In genomic region chr12:69757418-69758141, GRCm38 (mm10) we compare ENCODE assay signal across 8 mouse cellular contexts. TPM values are rescaled to one million over a fixed set of nuclear protein-coding genes. Genes with fewer than 3 reads are reported as not detected.
DNase-seq lines count a peak whose midpoint lies in the region; ATAC-seq and TF ChIP-seq lines count a peak whose summit lies in the region.

No protein-coding gene starts in this region.

- H3K4me2 ChIP-seq in heart, embryonic 11.5 days = peak overlapping the region; percentile 84
- H3K4me2 ChIP-seq in kidney, embryonic 16.5 days (replicated peaks; ENCODE audit: low read depth, low read length) = peak overlapping the region; percentile 56
- H3K4me2 ChIP-seq in myocyte (ENCODE audit: low read depth) = peak overlapping the region; percentile 60

- H3K9ac ChIP-seq in heart, embryonic 11.5 days (ENCODE audit: low read depth, low read length) = peak overlapping the region; percentile 60
- peak overlapping the region; percentile 41 for H3K9ac ChIP-seq in kidney, embryonic 16.5 days (replicated peaks; ENCODE audit: low read length)
- H3K9ac ChIP-seq in liver, adult 2 months (ENCODE audit: low read depth, low read length) = peak overlapping the region; percentile 55; the same call in 1 of the 2 replicates

- peak; percentile 59 for DNase-seq in 416B (ENCODE audit: low read depth)
- DNase-seq in liver, adult 2 months (ENCODE audit: extremely low read depth, low read depth, low spot score) = peak; percentile 99
- DNase-seq in spleen, postnatal 4 days (ENCODE audit: low spot score in 2 of 2) = peak; percentile 92 to 94

- H3K4me1 ChIP-seq in bone marrow, adult 2 months (ENCODE audit: control insufficient read depth, insufficient read depth, low read length) = no peaks in the 10 kb centered on the region; the same call in 1 of the 2 replicates
- H3K4me1 ChIP-seq in heart, embryonic 11.5 days (ENCODE audit: control insufficient read depth, insufficient read depth, low read length) = peaks cover 14% of the 10 kb centered on the region
- H3K4me1 ChIP-seq in kidney, embryonic 16.5 days (ENCODE audit: insufficient read depth, low read length) = peaks cover 27% of the 10 kb centered on the region
- H3K4me1 ChIP-seq in liver, adult 2 months (ENCODE audit: control insufficient read depth, insufficient read depth, low read length) = peaks cover 13% of the 10 kb centered on the region

- peak; percentile 90 for TF ChIP-seq CTCF in bone marrow, adult 2 months (IDR thresholded peaks at IDR 0.05; ENCODE audit: control insufficient read depth, insufficient read depth, low read length)
- TF ChIP-seq CTCF in liver, adult 2 months (IDR thresholded peaks at IDR 0.05; ENCODE audit: low read depth, low read length) = peak; percentile 97

- WGBS in bone marrow, adult 2 months = 13% methylated on average over 22 of the region's 22 CpGs
- 2% methylated on average over 22 of the region's 22 CpGs for WGBS in heart, embryonic 11.5 days (ENCODE audit: insufficient replicate concordance)
- 5% methylated on average over 22 of the region's 22 CpGs for WGBS in kidney, embryonic 16.5 days
- WGBS in liver, adult 2 months = 3% methylated on average over 22 of the region's 22 CpGs

- peak; percentile 83 for ATAC-seq in erythroblast, adult 5-6 weeks (replicated peaks; ENCODE audit: low FRiP score, poor library complexity, severe bottlenecking)
- peak; percentile 88 for ATAC-seq in heart, embryonic 11.5 days (replicated peaks; ENCODE audit: insufficient number of reproducible peaks, low FRiP score, low TSS enrichment)
- peak; percentile 93 for ATAC-seq in kidney, embryonic 16.5 days (ENCODE audit: low FRiP score, low TSS enrichment)

- peak overlapping the region; percentile 87 for H3K27ac ChIP-seq in bone marrow, adult 2 months (ENCODE audit: control insufficient read depth, insufficient read depth, low read depth, low read length, poor library complexity)
- peak overlapping the region; percentile 96 for H3K27ac ChIP-seq in heart, embryonic 11.5 days (ENCODE audit: low read depth, low read length)
- H3K27ac ChIP-seq in kidney, embryonic 16.5 days (ENCODE audit: low read length) = peak overlapping the region; percentile 78
- peak overlapping the region; percentile 86 for H3K27ac ChIP-seq in liver, adult 2 months (replicated peaks; ENCODE audit: insufficient read depth, low read depth, low read length)

- H3K27me3 ChIP-seq in heart, embryonic 11.5 days (ENCODE audit: control insufficient read depth, insufficient read depth, low read length) = no peaks in the 10 kb centered on the region
- no peaks in the 10 kb centered on the region for H3K27me3 ChIP-seq in kidney, embryonic 16.5 days (ENCODE audit: insufficient read depth, low read length)
- no peaks in the 10 kb centered on the region for H3K27me3 ChIP-seq in liver, adult 2 months (ENCODE audit: control insufficient read depth, insufficient read depth, low read length)
- no peaks in the 10 kb centered on the region for H3K27me3 ChIP-seq in myocyte (ENCODE audit: control insufficient read depth, insufficient read depth, insufficient read length)

- peak overlapping the region; percentile 22 for H3K4me3 ChIP-seq in bone marrow, adult 2 months (replicated peaks; ENCODE audit: control insufficient read depth, low read depth, low read length)
- peak overlapping the region; percentile 38 for H3K4me3 ChIP-seq in heart, embryonic 11.5 days (ENCODE audit: low read depth, low read length)
- peak overlapping the region; percentile 24 for H3K4me3 ChIP-seq in kidney, embryonic 16.5 days (ENCODE audit: low read length)
- no peak overlapping the region; the same call in 1 of the 2 replicates for H3K4me3 ChIP-seq in liver, adult 2 months (ENCODE audit: insufficient read depth, low read depth, low read length)
- H3K4me3 ChIP-seq in myocyte = no peak overlapping the region

- H3K79me2 ChIP-seq in liver, adult 2 months (ENCODE audit: control insufficient read depth, insufficient read depth, low read length) = no peaks in the 10 kb centered on the region
- no peaks in the 10 kb centered on the region for H3K79me2 ChIP-seq in myocyte (ENCODE audit: control insufficient read depth, insufficient read depth)

- no peaks in the 10 kb centered on the region for H3K9me3 ChIP-seq in heart, embryonic 11.5 days (replicated peaks; ENCODE audit: control insufficient read depth, low read length)
- H3K9me3 ChIP-seq in kidney, embryonic 16.5 days (ENCODE audit: low read length) = no peaks in the 10 kb centered on the region

- H3ac ChIP-seq in myocyte (ENCODE audit: control insufficient read depth, insufficient read length) = no peak overlapping the region

- peak; percentile 61; the same call in 1 of the 2 replicates for TF ChIP-seq POLR2A in bone marrow, adult 2 months (IDR thresholded peaks at IDR 0.05; ENCODE audit: borderline replicate concordance, control insufficient read depth, low read depth, low read length)
- no peak for TF ChIP-seq POLR2A in liver, adult 2 months (IDR thresholded peaks at IDR 0.05; ENCODE audit: extremely low read depth, insufficient read depth, low read length)
- TF ChIP-seq POLR2A in myocyte (IDR thresholded peaks at IDR 0.05; ENCODE audit: insufficient read length, low read depth) = no peak

- no peaks in the 10 kb centered on the region for H3K36me3 ChIP-seq in heart, embryonic 11.5 days (ENCODE audit: control insufficient read depth, insufficient read depth, low read length)
- no peaks in the 10 kb centered on the region; the same call in 1 of the 2 replicates for H3K36me3 ChIP-seq in kidney, embryonic 16.5 days (ENCODE audit: insufficient read depth, low read length)
- no peaks in the 10 kb centered on the region for H3K36me3 ChIP-seq in liver, adult 2 months (ENCODE audit: control insufficient read depth, insufficient read depth, low read length)
- no peaks in the 10 kb centered on the region for H3K36me3 ChIP-seq in myocyte (ENCODE audit: control insufficient read depth, insufficient read depth)

TF ChIP-seq in myocyte, 11 proteins besides CTCF, POLR2A, EP300 and RAD21:
- TF ChIP-seq TCF3 (IDR thresholded peaks at IDR 0.05; ENCODE audit: insufficient read length, low read depth) = no peak
- no peak for TF ChIP-seq REST (IDR thresholded peaks at IDR 0.05; ENCODE audit: insufficient read depth, insufficient read length)
- TF ChIP-seq MYOD1 (IDR thresholded peaks at IDR 0.05; ENCODE audit: control insufficient read depth in 1 of 3, insufficient read length in 2 of 3, low read depth in 2 of 3) = no peak
- no peak for TF ChIP-seq SRF (IDR thresholded peaks at IDR 0.05; ENCODE audit: control insufficient read depth, insufficient read length, low read depth)
- no peak for TF ChIP-seq TCF12 (IDR thresholded peaks at IDR 0.05; ENCODE audit: insufficient read depth, poor library complexity, severe bottlenecking)
- no peak for TF ChIP-seq MAX (IDR thresholded peaks at IDR 0.05; ENCODE audit: low read depth)
- no peak for TF ChIP-seq MYOG (IDR thresholded peaks at IDR 0.05; ENCODE audit: control insufficient read depth in 1 of 3, insufficient read depth in 1 of 3, insufficient read length in 2 of 3, low read depth in 2 of 3)
- TF ChIP-seq POLR2AphosphoS2 (IDR thresholded peaks at IDR 0.05; ENCODE audit: insufficient read length, low read depth) = no peak
- no peak for TF ChIP-seq USF1 (IDR thresholded peaks at IDR 0.05; ENCODE audit: low read depth)
- no peak for TF ChIP-seq E2F4 (IDR thresholded peaks at IDR 0.05; ENCODE audit: insufficient read depth)
- no peak for TF ChIP-seq CEBPB (IDR thresholded peaks at IDR 0.05; ENCODE audit: insufficient read depth, poor library complexity, severe bottlenecking)

RNA-seq across cellular contexts. Expression of gene Atp5s, which starts 32.8 kb away (rescaled TPM):
- polyA plus RNA-seq in bone marrow, adult 2 months (2011; ENCODE audit: insufficient read depth, insufficient read length, low replicate concordance, missing spikeins) = 8.4 and 11.4 TPM in 2 replicates
- 15.5 and 47.3 TPM in 2 replicates for total RNA-seq in erythroblast, adult 5-6 weeks (2015; ENCODE audit: low replicate concordance)
- total RNA-seq in erythroblast, adult 5-6 weeks (2017; ENCODE audit: low replicate concordance) = 11.7 and 15.2 TPM in 2 replicates
- 30.1 and 35.8 TPM in 2 replicates for polyA plus RNA-seq in heart, embryonic 11.5 days (2014; fragmentation: Nextera tagmentation; extraction: Ambion mirVana)
- 31.7 and 33.5 TPM in 2 replicates for polyA plus RNA-seq in kidney, embryonic 16.5 days (2015; fragmentation: Nextera tagmentation; extraction: Ambion mirVana)
- 6.2 and 8.6 TPM in 2 replicates for total RNA-seq in liver, adult 2 months (2014; rRNA removed)
- 9.0 and 9.9 TPM in 2 replicates for polyA plus RNA-seq in liver, adult 2 months (2012; rRNA removed)
- 9.3 TPM for polyA plus RNA-seq in myocyte (2012; fragmentation: generic; extraction: Trizol)

RNA-seq across cellular contexts. Expression of gene L2hgdh, which starts 32.9 kb away (rescaled TPM):
- 2.2 and 6.8 TPM in 2 replicates for polyA plus RNA-seq in bone marrow, adult 2 months (2011; ENCODE audit: insufficient read depth, insufficient read length, low replicate concordance, missing spikeins)
- 2.3 and 7.7 TPM in 2 replicates for total RNA-seq in erythroblast, adult 5-6 weeks (2015; ENCODE audit: low replicate concordance)
- 3.3 and 3.9 TPM in 2 replicates for total RNA-seq in erythroblast, adult 5-6 weeks (2017; ENCODE audit: low replicate concordance)
- 15.2 and 18.0 TPM in 2 replicates for polyA plus RNA-seq in heart, embryonic 11.5 days (2014; fragmentation: Nextera tagmentation; extraction: Ambion mirVana)
- 25.2 and 26.9 TPM in 2 replicates for polyA plus RNA-seq in kidney, embryonic 16.5 days (2015; fragmentation: Nextera tagmentation; extraction: Ambion mirVana)
- 38.9 and 41.5 TPM in 2 replicates for total RNA-seq in liver, adult 2 months (2014; rRNA removed)
- polyA plus RNA-seq in liver, adult 2 months (2012; rRNA removed) = 17.9 and 19.6 TPM in 2 replicates
- polyA plus RNA-seq in myocyte (2012; fragmentation: generic; extraction: Trizol) = 2.8 TPM

RNA-seq across cellular contexts. Expression of gene Cdkl1, which starts 33.5 kb away (rescaled TPM):
- 3.9 and 5.0 TPM in 2 replicates for polyA plus RNA-seq in bone marrow, adult 2 months (2011; ENCODE audit: insufficient read depth, insufficient read length, low replicate concordance, missing spikeins)
- total RNA-seq in erythroblast, adult 5-6 weeks (2015; ENCODE audit: low replicate concordance) = 43.6 and 51.4 TPM in 2 replicates
- 86.7 and 87.6 TPM in 2 replicates for total RNA-seq in erythroblast, adult 5-6 weeks (2017; ENCODE audit: low replicate concordance)
- 3.8 and 5.2 TPM in 2 replicates for polyA plus RNA-seq in heart, embryonic 11.5 days (2014; fragmentation: Nextera tagmentation; extraction: Ambion mirVana)
- polyA plus RNA-seq in kidney, embryonic 16.5 days (2015; fragmentation: Nextera tagmentation; extraction: Ambion mirVana) = 25.7 and 32.4 TPM in 2 replicates
- 0.28 and 0.54 TPM in 2 replicates for total RNA-seq in liver, adult 2 months (2014; rRNA removed)
- polyA plus RNA-seq in liver, adult 2 months (2012; rRNA removed) = 0.05 TPM in 1 of 2 replicates, not detected in the other
- 0.05 TPM for polyA plus RNA-seq in myocyte (2012; fragmentation: generic; extraction: Trizol)

Comparison
In these comparisons a context has a peak if more than half of its experiments do, and no peak if none do; other contexts are left out.
1. H3K4me3 ChIP-seq: peak in bone marrow, adult 2 months (single experiment), heart, embryonic 11.5 days (single experiment) and kidney, embryonic 16.5 days (single experiment); none in liver, adult 2 months (single experiment) and myocyte (single experiment).
2. Peak in every context shown above with its lines, with median percentiles within 50 percentile points of each other: DNase-seq, H3K27ac ChIP-seq, ATAC-seq, H3K4me2 ChIP-seq and H3K9ac ChIP-seq.